Mouse (Mus musculus) erythroblast, embryonic 14.5 days (primary cell): ENCODE data around the gene C2cd5.

Experiments
- GATA1 ChIP-seq: IDR thresholded peaks from 2 replicates; pipeline ENCODE4 v1.6.1; 2012; ENCODE audit warnings: low read length, inconsistent platforms, mixed read lengths
- TAL1 ChIP-seq: IDR thresholded peaks from 3 replicates; pipeline ENCODE4 v1.6.1; 2012; ENCODE audit warnings: low read length, inconsistent platforms, mixed read lengths

- no peak for TF ChIP-seq TAL1
- no peak for TF ChIP-seq GATA1
Observed at GRCm38 (mm10) chr6:143020146-143020545, 79.8 kb downstream of the C2cd5 start.
